Mouse (Mus musculus) hindbrain, embryonic 11.5 days (tissue): ENCODE data around the gene Abcb9. TPM values are rescaled to one million over a fixed set of nuclear protein-coding genes. Genes with fewer than 3 reads are reported as not detected.
A peak's percentile ranks its signal among the peaks of the same experiment; 100 is the strongest.

Experiments used
- ATAC-seq: fragments of 200-750 bp; cut with Nextera tagmentation; 2 replicates; pipeline ENCODE4 v1.8.0; 2017; ENCODE audit warnings: mild to moderate bottlenecking, moderate TSS enrichment, moderate library complexity; ENCODE audit not compliant: low FRiP score
- DNase-seq: peaks from one replicate; pipeline ENCODE4 v3.0.0-alpha.2; 2015; ENCODE audit warnings: low spot score
- H3K27ac ChIP-seq: fragments of 300-500 bp; sonication (generic); 2 replicates; pipeline ENCODE4 v1.5.1; 2014; ENCODE audit warnings: mild to moderate bottlenecking, low read depth, low read length
- H3K27me3 ChIP-seq: fragments of 300-500 bp; sonication (generic); 2 replicates; pipeline ENCODE4 v1.6.1; 2014; ENCODE audit warnings: mild to moderate bottlenecking, low read length, moderate library complexity, mixed read lengths; ENCODE audit not compliant: control insufficient read depth, insufficient read depth
- H3K36me3 ChIP-seq: fragments of 300-500 bp; sonication (generic); 2 replicates; pipeline ENCODE4 v1.6.1; 2014; ENCODE audit warnings: mild to moderate bottlenecking, low read length, moderate library complexity, mixed read lengths; ENCODE audit not compliant: control insufficient read depth, insufficient read depth
- H3K4me1 ChIP-seq: fragments of 300-500 bp; sonication (generic); replicated peaks from 2 replicates; pipeline ENCODE4 v1.6.1; 2014; ENCODE audit warnings: low read length, mixed read lengths; ENCODE audit not compliant: control insufficient read depth, insufficient read depth
- H3K4me2 ChIP-seq: fragments of 300-500 bp; sonication (generic); replicated peaks from 2 replicates; pipeline ENCODE4 v1.6.1; 2014; ENCODE audit warnings: mild to moderate bottlenecking, low read depth, low read length
- H3K4me3 ChIP-seq: fragments of 300-500 bp; sonication (generic); 2 replicates; pipeline ENCODE4 v1.5.1; 2014; ENCODE audit warnings: low read depth, low read length
- H3K9ac ChIP-seq: fragments of 300-500 bp; sonication (generic); 2 replicates; pipeline ENCODE4 v1.6.1; 2014; ENCODE audit warnings: low read depth, low read length
- H3K9me3 ChIP-seq: fragments of 300-500 bp; sonication (generic); 2 replicates; pipeline ENCODE4 v1.6.1; 2016; ENCODE audit warnings: low read length; ENCODE audit not compliant: control insufficient read depth
- WGBS: fragments of 180-500 bp; shearing (Covaris S2); extraction: QIAGEN DNeasy Blood & Tissue Kit; methylation state at CpG from one replicate; pipeline ENCODE4 v1.1.7; 2014; 5-methylcytosine and 5-hydroxymethylcytosine counted together
- polyA plus RNA-seq: library from polyadenylated mRNA; unstranded; fragments of >200 nt; fragmentation: Nextera tagmentation; extraction: Ambion mirVana; gene quantifications from 2 replicates; pipeline ENCODE4 v1.2.1, GENCODE M21; 2014

Gene Abcb9
- polyA plus RNA-seq, 1 experiment from 2014 or later: 0.76 TPM

DNA sequence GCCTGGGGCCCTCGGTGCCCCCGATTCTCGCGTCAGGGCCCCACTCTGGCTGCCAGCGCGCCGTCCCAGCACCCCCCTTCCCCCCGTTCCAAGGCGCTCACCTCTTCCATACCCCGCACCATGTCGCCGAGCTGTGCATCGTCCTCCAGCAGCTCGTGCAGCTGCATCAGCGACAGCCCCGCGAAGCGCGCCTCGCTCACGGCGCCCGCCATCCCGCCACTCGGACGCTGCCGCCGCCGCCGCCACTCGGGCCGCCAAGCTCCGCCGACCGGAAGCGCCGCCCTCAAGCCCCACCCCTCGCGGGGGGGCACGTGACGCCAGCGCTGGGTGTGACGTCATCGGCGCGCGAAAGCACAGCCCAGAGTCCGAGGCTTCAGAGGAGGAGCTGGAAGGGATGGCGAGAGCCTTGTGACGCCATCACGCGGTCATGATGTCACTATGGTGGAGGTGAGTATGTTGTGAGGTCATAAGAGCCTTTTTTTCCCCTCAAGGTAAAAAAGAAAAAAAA lies 63.5 kb downstream of the Abcb9 start, which contains the start of gene Vps37b:
Gene Vps37b, minus strand, starts transcription at position 270 of the 508 bp plus-strand sequence.
- Histone ChIP-seq H3K36me3 (no peaks in the 10 kb centered on the region), H3K27me3 (no peaks in the 10 kb centered on the region), H3K9me3 (no peaks in the 10 kb centered on the region), H3K27ac (peak within 1 kb of the TSS; percentile 81), H3K9ac (peak within 1 kb of the TSS; percentile 92), H3K4me3 (peak within 1 kb of the TSS; percentile 89), H3K4me1 (peaks cover 3% of the 10 kb centered on the region), H3K4me2 (peak within 1 kb of the TSS; percentile 68)
- DNase-seq: peak; percentile 97
- WGBS: under 1% methylated on average over 48 of the region's 52 CpGs
- ATAC-seq: peak; percentile 80

DNA sequence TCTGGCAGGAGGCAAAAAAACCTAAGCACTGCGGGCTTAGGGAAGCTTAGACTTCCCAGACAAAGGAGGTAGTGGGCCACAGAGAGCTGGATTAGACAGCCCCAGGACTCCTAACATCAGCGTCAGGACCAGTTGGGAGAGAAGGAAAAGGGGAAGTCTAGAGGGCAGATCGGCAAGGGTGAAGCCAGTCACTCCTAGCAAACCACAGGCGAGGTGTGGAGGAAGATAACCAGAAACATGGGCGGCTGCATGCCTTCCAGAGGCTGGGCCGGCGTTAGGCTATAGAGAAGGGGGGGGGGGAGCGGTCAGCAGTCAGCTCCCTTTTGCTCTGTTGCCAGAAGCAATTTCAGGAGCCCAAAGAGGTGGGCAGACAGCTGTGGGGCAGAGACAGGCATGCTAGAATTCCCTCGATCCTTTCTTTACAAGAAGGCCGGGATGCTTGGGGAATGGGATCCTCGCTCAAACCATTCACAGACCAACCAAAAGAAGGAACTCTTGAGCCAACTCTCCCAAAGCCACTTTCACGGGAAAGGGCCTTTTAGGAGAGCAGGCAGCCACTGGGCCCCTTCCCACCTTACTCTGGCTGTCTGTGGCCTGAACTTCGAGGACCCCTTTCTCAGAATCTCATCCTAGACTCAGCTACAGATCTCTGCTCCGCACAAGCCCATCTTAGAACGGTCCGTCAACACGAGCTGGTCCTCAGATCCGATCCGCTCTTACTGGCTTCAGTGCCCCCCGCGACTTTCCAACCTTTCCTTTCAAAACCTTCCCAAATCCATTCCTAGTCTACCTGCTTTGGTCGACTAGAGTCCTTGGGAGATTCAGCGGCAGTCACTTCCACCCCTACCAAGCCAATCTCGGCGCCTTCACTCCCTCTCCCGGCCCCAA lies 64.3 kb downstream of the Abcb9 start:
- no peaks in the 10 kb centered on the region for H3K27me3 ChIP-seq
- no peaks in the 10 kb centered on the region for H3K9me3 ChIP-seq
- 2% methylated on average over 26 of the region's 26 CpGs for WGBS
- H3K4me3 ChIP-seq: peak overlapping the region; percentile 89
- ATAC-seq: peak; percentile 26; the same call in 1 of the 2 replicates
- peak overlapping the region; percentile 81 for H3K27ac ChIP-seq
- H3K4me1 ChIP-seq: peaks cover 4% of the 10 kb centered on the region
- H3K4me2 ChIP-seq: peak overlapping the region; percentile 68
- peak overlapping the region; percentile 92 for H3K9ac ChIP-seq
- no peaks in the 10 kb centered on the region for H3K36me3 ChIP-seq
- peak; percentile 61 for DNase-seq

GRCm38 (mm10) chr5:124030386-124031067 lies 65.1 kb downstream of the Abcb9 start:
- peak overlapping the region; percentile 81 for H3K27ac ChIP-seq
- 46% methylated on average over 12 of the region's 12 CpGs for WGBS
- H3K9me3 ChIP-seq: no peaks in the 10 kb centered on the region
- H3K9ac ChIP-seq: peak overlapping the region; percentile 92
- peak overlapping the region; percentile 68 for H3K4me2 ChIP-seq
- DNase-seq (no peak), ATAC-seq (no peak)
- peaks cover 12% of the 10 kb centered on the region for H3K4me1 ChIP-seq
- peak overlapping the region; percentile 89 for H3K4me3 ChIP-seq
- H3K36me3 ChIP-seq: no peaks in the 10 kb centered on the region
- H3K27me3 ChIP-seq: no peaks in the 10 kb centered on the region

- H3K9ac ChIP-seq: no peak overlapping the region
- no peak overlapping the region for H3K4me2 ChIP-seq
- H3K4me3 ChIP-seq: no peak overlapping the region
- H3K9me3 ChIP-seq: no peaks in the 10 kb centered on the region
- no peaks in the 10 kb centered on the region for H3K27me3 ChIP-seq
- no peaks in the 10 kb centered on the region for H3K36me3 ChIP-seq
- DNase-seq (no peak), ATAC-seq (no peak)
- 93% methylated on average over 19 of the region's 19 CpGs for WGBS
- no peak overlapping the region for H3K27ac ChIP-seq
- peaks cover 22% of the 10 kb centered on the region for H3K4me1 ChIP-seq
These were observed 66.2 kb downstream of the Abcb9 start for GRCm38 (mm10) chr5:124029220-124030035.

GRCm38 (mm10) chr5:124028680-124029079 lies 66.9 kb downstream of the Abcb9 start:
- WGBS: 77% methylated on average over 7 of the region's 7 CpGs
- Histone ChIP-seq H3K27ac (peak overlapping the region; percentile 51; the same call in 1 of the 2 replicates), H3K4me2 (no peak overlapping the region), H3K4me1 (peaks cover 22% of the 10 kb centered on the region), H3K9me3 (no peaks in the 10 kb centered on the region), H3K9ac (no peak overlapping the region), H3K4me3 (no peak overlapping the region), H3K36me3 (no peaks in the 10 kb centered on the region), H3K27me3 (no peaks in the 10 kb centered on the region)
- ATAC-seq (no peak), DNase-seq (no peak)

GRCm38 (mm10) chr5:124027702-124028470 lies 67.7 kb downstream of the Abcb9 start:
- H3K9ac ChIP-seq: no peak overlapping the region
- no peak overlapping the region for H3K4me2 ChIP-seq
- H3K4me1 ChIP-seq: peaks cover 22% of the 10 kb centered on the region
- no peak for ATAC-seq
- H3K9me3 ChIP-seq: no peaks in the 10 kb centered on the region
- no peaks in the 10 kb centered on the region for H3K27me3 ChIP-seq
- DNase-seq: no peak
- no peak overlapping the region; the same call in 1 of the 2 replicates for H3K27ac ChIP-seq
- H3K4me3 ChIP-seq: no peak overlapping the region
- H3K36me3 ChIP-seq: no peaks in the 10 kb centered on the region
- 77% methylated on average over 19 of the region's 19 CpGs for WGBS

DNA sequence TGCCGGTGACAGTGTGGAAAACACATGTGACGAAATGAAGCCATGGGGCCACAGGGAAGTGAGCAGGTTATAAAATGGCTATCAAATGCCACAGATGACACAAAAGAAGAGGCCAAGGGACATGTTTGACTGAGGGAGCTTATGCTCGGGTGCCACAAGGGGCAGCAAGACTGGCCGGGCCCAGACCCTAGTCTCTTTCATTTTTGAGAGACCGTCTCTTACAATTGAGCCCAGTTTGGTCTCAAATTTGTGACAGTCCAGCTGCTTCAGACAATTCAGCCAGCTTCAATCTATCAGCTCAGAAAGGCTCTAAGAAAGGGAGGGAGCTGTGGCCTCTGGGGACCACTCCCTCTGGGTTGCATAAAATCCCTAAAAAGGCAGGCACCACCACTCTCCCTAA lies 69.0 kb downstream of the Abcb9 start:
- no peak overlapping the region for H3K9ac ChIP-seq

More for the DNA sequence above, 69.0 kb downstream of the Abcb9 start:
- Histone ChIP-seq H3K4me3 (no peak overlapping the region), H3K9me3 (no peaks in the 10 kb centered on the region), H3K4me2 (no peak overlapping the region), H3K27me3 (no peaks in the 10 kb centered on the region), H3K4me1 (peaks cover 22% of the 10 kb centered on the region), H3K36me3 (no peaks in the 10 kb centered on the region), H3K27ac (peak overlapping the region; percentile 59)
- 62% methylated on average over 5 of the region's 5 CpGs for WGBS
- no peak for DNase-seq
- ATAC-seq: no peak
